Mouse (Mus musculus): ENCODE data around the gene Ttc3. TPM values are rescaled to one million over a fixed set of nuclear protein-coding genes. Genes with fewer than 3 reads are reported as not detected.
"Not testable (repeated sequence)": the region's sequence is repeated elsewhere in the genome, so short reads cannot be mapped to it uniquely, and the experiment has no call there.

Gene Ttc3
- polyA plus RNA-seq, 1 experiment from 2014 or later: 101 TPM

DNA sequence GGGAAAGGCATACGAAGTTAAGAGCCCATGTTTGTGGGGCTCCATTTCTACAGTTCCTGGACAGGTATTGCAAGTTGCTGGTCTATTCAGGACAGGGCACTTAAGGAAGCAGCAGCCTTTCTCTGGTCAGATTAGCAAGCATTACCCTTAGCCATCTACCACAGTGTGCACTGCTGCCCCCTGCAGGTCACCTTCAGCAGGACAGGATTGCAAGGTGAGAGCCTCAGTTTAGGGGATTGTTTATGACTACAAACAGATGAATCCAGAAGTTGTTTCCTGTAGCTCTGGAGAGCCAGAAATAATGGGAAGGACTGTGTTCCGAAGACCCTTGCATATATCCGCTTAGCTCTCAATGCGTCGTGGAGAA is 38.5 kb upstream of the Ttc3 start:
- Histone ChIP-seq H3K4me1 (replicated peaks; ENCODE audit: control insufficient read depth, insufficient read depth, low read length) (peaks cover 16% of the 10 kb centered on the region), H3K27me3 (replicated peaks; ENCODE audit: control insufficient read depth, insufficient read depth, low read length) (peaks cover 27% of the 10 kb centered on the region), H3K36me3 (ENCODE audit: control insufficient read depth, insufficient read depth, low read length) (no peaks in the 10 kb centered on the region), H3K27ac (ENCODE audit: low read depth, low read length) (no peak overlapping the region), H3K9ac (ENCODE audit: low read depth, low read length) (no peak overlapping the region), H3K9me3 (ENCODE audit: control insufficient read depth, low read length) (no peaks in the 10 kb centered on the region), H3K4me3 (ENCODE audit: low read depth, low read length) (no peak overlapping the region), H3K4me2 (no peak overlapping the region)
- ATAC-seq (replicated peaks; ENCODE audit: low FRiP score) (peak; percentile 53), DNase-seq (ENCODE audit: low spot score) (peak; percentile 69)
- 61% methylated on average over 5 of the region's 5 CpGs for WGBS

- Histone ChIP-seq H3K9ac (ENCODE audit: low read depth, low read length) (no peak overlapping the region), H3K4me1 (replicated peaks; ENCODE audit: control insufficient read depth, insufficient read depth, low read length) (no peaks in the 10 kb centered on the region), H3K4me2 (no peak overlapping the region), H3K36me3 (ENCODE audit: control insufficient read depth, insufficient read depth, low read length) (no peaks in the 10 kb centered on the region), H3K4me3 (ENCODE audit: low read depth, low read length) (no peak overlapping the region), H3K9me3 (ENCODE audit: control insufficient read depth, low read length) (no peaks in the 10 kb centered on the region), H3K27ac (ENCODE audit: low read depth, low read length) (no peak overlapping the region), H3K27me3 (replicated peaks; ENCODE audit: control insufficient read depth, insufficient read depth, low read length) (no peaks in the 10 kb centered on the region)
- DNase-seq (ENCODE audit: low spot score): no peak
- 55% methylated on average over 5 of the region's 5 CpGs for WGBS
- no peak for ATAC-seq (replicated peaks; ENCODE audit: low FRiP score)
Measured at GRCm38 (mm10) chr16:94335656-94336055, 34.8 kb upstream of the Ttc3 start.

DNA sequence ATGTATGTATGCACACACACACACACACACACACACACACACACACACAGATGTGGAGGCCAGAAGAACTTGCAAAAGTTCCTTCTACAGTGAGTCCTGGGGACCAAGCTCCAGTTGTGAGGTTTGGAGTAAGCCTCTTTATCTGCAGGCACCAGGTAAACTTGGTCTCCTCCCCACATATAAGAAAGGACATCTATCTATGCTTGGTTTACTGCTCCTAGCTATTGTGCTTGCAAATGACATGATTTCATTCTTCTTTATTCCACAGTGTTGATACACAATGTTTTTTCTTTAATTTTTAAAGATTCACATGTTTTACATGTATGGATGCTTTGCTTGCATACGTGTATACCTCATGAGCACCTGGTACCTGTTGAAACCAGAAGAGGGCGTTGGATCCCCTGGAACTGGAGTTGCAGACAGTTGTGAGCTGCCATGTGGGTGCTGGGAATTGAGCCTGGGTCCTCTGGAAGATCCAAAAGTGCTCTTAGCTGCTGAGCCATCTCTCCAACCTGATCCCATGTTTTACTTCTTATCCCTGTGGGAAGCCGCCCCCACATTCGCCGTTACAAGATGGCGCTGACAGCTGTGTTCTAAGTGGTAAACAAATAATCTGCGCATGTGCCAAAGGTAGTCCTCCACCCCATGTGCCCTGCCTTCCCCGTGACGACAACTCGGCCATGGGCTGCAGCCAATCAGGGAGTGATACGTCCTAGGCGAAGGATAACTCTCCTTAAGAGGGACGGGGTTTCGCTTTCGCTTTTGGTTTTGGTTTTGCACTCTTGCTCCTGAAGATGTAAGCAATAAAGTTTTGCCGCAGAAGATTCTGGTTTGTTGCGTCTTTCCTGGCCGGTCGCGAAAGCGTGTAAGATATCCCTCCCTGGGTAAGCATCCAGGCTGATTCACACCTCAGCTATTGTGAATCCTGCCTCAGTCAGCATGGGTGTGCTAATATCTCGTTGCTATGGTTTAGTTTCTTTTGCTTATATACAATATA is 31.0 kb upstream of the Ttc3 start:
- H3K9ac ChIP-seq (ENCODE audit: low read depth, low read length); H3K9me3 ChIP-seq (ENCODE audit: control insufficient read depth, low read length); H3K27ac ChIP-seq (ENCODE audit: low read depth, low read length); H3K4me2 ChIP-seq; H3K36me3 ChIP-seq (ENCODE audit: control insufficient read depth, insufficient read depth, low read length); ATAC-seq (replicated peaks; ENCODE audit: low FRiP score); H3K4me3 ChIP-seq (ENCODE audit: low read depth, low read length); DNase-seq (ENCODE audit: low spot score); H3K27me3 ChIP-seq (replicated peaks; ENCODE audit: control insufficient read depth, insufficient read depth, low read length); H3K4me1 ChIP-seq (replicated peaks; ENCODE audit: control insufficient read depth, insufficient read depth, low read length): not testable (repeated sequence)
- 89% methylated on average over 19 of the region's 22 CpGs for WGBS

DNA sequence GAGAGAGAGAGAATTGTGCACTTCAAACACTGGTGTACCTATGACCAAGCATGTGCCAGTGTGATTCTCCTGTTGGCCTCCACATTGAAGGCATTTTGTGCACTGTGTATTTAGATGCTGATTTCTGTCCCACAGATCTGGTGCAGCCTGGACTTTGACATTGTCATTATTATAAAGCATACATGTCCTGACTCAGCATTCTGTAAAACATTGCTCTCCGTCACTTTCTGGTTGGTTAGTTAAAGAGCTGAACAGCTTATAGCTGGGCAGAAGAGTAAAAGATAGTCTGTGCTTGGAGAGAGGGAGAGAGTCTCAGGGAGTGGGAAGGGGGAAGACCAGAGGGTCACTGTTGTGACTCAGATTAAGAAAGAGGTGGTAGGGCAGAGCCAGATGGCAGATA is 24.7 kb upstream of the Ttc3 start:
- WGBS: 64% methylated on average over 1 of the region's 1 CpGs
- no peaks in the 10 kb centered on the region for H3K27me3 ChIP-seq (replicated peaks; ENCODE audit: control insufficient read depth, insufficient read depth, low read length)
- no peak for ATAC-seq (replicated peaks; ENCODE audit: low FRiP score)

DNA sequence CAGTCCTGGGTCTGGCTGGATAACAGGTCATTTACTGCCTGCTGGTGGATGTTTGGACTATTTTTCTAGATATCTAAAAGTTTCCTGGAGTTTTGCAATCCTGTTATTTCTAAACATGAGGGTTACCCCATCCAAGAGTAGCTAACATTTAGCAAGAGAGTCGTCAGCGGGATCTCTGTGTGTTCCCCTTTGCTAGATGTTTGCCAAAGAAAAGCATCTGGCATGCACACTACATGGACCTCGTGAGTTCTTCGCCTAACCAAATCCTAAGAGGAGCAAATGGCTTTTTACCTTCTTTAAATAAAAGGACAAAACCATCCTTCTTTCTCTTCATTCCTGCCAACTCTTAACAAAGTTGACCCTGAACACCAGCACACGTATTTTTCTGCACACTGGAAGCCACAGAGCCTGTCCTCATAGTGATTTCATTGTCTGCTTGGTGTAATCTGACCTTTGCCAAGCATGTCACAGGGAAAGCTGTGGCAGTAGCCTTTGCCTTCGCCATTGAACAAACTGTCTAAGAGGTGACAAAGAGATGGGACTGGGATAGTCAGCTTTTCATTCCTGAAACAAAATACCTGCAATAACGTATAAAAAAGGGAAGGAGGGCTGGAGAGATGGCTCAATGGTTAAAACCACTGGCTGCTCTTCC is 23.2 kb upstream of the Ttc3 start:
- DNase-seq (ENCODE audit: low spot score) (no peak), ATAC-seq (replicated peaks; ENCODE audit: low FRiP score) (no peak)
- Histone ChIP-seq H3K27me3 (replicated peaks; ENCODE audit: control insufficient read depth, insufficient read depth, low read length) (no peaks in the 10 kb centered on the region), H3K9ac (ENCODE audit: low read depth, low read length) (no peak overlapping the region), H3K4me2 (no peak overlapping the region), H3K36me3 (ENCODE audit: control insufficient read depth, insufficient read depth, low read length) (no peaks in the 10 kb centered on the region), H3K9me3 (ENCODE audit: control insufficient read depth, low read length) (no peaks in the 10 kb centered on the region), H3K27ac (ENCODE audit: low read depth, low read length) (no peak overlapping the region), H3K4me1 (replicated peaks; ENCODE audit: control insufficient read depth, insufficient read depth, low read length) (no peaks in the 10 kb centered on the region), H3K4me3 (ENCODE audit: low read depth, low read length) (no peak overlapping the region)
- 71% methylated on average over 7 of the region's 7 CpGs for WGBS

More for the DNA sequence above, 24.7 kb upstream of the Ttc3 start:
- H3K4me3 ChIP-seq (ENCODE audit: low read depth, low read length): no peak overlapping the region
- H3K9ac ChIP-seq (ENCODE audit: low read depth, low read length): no peak overlapping the region
- no peak overlapping the region for H3K27ac ChIP-seq (ENCODE audit: low read depth, low read length)
- H3K9me3 ChIP-seq (ENCODE audit: control insufficient read depth, low read length): no peaks in the 10 kb centered on the region
- no peak for DNase-seq (ENCODE audit: low spot score)
- H3K4me2 ChIP-seq: no peak overlapping the region
- H3K4me1 ChIP-seq (replicated peaks; ENCODE audit: control insufficient read depth, insufficient read depth, low read length): no peaks in the 10 kb centered on the region
- no peaks in the 10 kb centered on the region for H3K36me3 ChIP-seq (ENCODE audit: control insufficient read depth, insufficient read depth, low read length)

DNA sequence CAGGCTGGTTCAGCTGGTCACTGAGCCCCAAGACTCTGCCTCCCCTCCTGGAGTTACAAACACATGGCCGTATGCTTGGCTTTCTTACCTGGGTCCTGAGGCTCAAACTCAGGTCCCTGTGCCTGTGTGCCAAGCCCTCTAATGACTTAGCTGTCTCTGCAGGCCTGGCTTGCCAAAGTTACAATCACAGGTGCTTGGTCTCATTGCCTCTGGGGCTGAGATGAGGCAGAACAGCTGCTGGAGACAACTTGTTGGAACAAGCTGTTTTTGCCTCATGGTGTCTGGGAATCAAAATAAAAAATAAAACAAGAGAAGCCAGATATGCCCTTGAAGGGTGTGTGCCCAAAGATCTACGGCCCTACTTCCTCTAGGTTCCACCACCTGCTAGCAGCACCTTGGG is 21.6 kb upstream of the Ttc3 start:
- no peak overlapping the region for H3K4me3 ChIP-seq (ENCODE audit: low read depth, low read length)
- 79% methylated on average over 2 of the region's 2 CpGs for WGBS
- no peaks in the 10 kb centered on the region for H3K27me3 ChIP-seq (replicated peaks; ENCODE audit: control insufficient read depth, insufficient read depth, low read length)
- no peak overlapping the region for H3K4me2 ChIP-seq
- H3K36me3 ChIP-seq (ENCODE audit: control insufficient read depth, insufficient read depth, low read length): no peaks in the 10 kb centered on the region
- H3K27ac ChIP-seq (ENCODE audit: low read depth, low read length): no peak overlapping the region
- DNase-seq (ENCODE audit: low spot score) (no peak), ATAC-seq (replicated peaks; ENCODE audit: low FRiP score) (no peak)
- no peak overlapping the region for H3K9ac ChIP-seq (ENCODE audit: low read depth, low read length)
- H3K4me1 ChIP-seq (replicated peaks; ENCODE audit: control insufficient read depth, insufficient read depth, low read length): no peaks in the 10 kb centered on the region
- no peaks in the 10 kb centered on the region for H3K9me3 ChIP-seq (ENCODE audit: control insufficient read depth, low read length)

DNA sequence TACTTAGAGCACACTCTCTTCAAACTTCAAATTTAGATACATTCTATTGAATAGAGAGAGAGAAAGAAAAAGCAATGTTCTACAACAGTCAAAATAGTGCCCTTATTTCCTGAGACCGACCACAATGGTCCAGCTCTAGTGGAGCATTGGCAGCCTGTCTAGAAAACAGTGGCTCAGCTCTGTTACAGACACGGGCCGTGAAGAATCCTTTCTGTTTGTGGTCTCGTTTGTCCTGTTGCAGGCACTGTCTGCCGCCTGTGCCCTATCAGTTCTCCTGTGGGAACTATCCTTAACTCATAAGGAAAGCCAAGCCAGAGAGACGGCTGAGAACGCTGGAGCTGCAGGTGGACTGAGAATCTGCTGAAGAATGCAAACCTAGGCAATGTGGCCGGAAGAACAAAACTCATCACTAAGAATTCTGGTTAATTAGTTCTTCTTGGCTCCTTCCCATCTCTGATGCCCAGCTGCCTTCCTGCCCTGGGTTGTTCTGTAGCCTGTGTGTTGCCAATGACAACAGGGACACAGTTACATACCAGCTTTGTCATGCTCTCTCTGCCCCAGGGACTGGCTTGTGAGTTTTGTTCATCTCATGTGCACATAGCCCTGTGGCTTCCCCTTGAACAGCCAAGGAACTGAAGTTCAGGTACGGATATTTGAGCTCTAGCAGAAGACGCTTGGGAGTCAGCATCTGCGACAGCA is 20.7 kb upstream of the Ttc3 start:
- Histone ChIP-seq H3K4me2 (no peak overlapping the region), H3K36me3 (ENCODE audit: control insufficient read depth, insufficient read depth, low read length) (no peaks in the 10 kb centered on the region), H3K9ac (ENCODE audit: low read depth, low read length) (no peak overlapping the region), H3K4me3 (ENCODE audit: low read depth, low read length) (no peak overlapping the region), H3K27ac (ENCODE audit: low read depth, low read length) (no peak overlapping the region), H3K27me3 (replicated peaks; ENCODE audit: control insufficient read depth, insufficient read depth, low read length) (no peaks in the 10 kb centered on the region), H3K9me3 (ENCODE audit: control insufficient read depth, low read length) (no peaks in the 10 kb centered on the region), H3K4me1 (replicated peaks; ENCODE audit: control insufficient read depth, insufficient read depth, low read length) (no peaks in the 10 kb centered on the region)
- WGBS: 72% methylated on average over 11 of the region's 11 CpGs
- DNase-seq (ENCODE audit: low spot score) (no peak), ATAC-seq (replicated peaks; ENCODE audit: low FRiP score) (no peak)

GRCm38 (mm10) chr16:94350287-94350677 is 20.1 kb upstream of the Ttc3 start:
- ATAC-seq (replicated peaks; ENCODE audit: low FRiP score): no peak
- Histone ChIP-seq H3K9ac (ENCODE audit: low read depth, low read length) (no peak overlapping the region), H3K27me3 (replicated peaks; ENCODE audit: control insufficient read depth, insufficient read depth, low read length) (no peaks in the 10 kb centered on the region), H3K4me1 (replicated peaks; ENCODE audit: control insufficient read depth, insufficient read depth, low read length) (no peaks in the 10 kb centered on the region), H3K36me3 (ENCODE audit: control insufficient read depth, insufficient read depth, low read length) (no peaks in the 10 kb centered on the region), H3K4me3 (ENCODE audit: low read depth, low read length) (no peak overlapping the region), H3K9me3 (ENCODE audit: control insufficient read depth, low read length) (no peaks in the 10 kb centered on the region), H3K27ac (ENCODE audit: low read depth, low read length) (no peak overlapping the region), H3K4me2 (no peak overlapping the region)
- WGBS: 70% methylated on average over 10 of the region's 10 CpGs
- DNase-seq (ENCODE audit: low spot score): no peak

All from liver, embryonic 11.5 days (tissue).